Mouse (Mus musculus): ENCODE measurements around the gene Ankrd61. TPM values are rescaled to one million over a fixed set of nuclear protein-coding genes. Genes with fewer than 3 reads are reported as not detected.

Gene Ankrd61
- polyA plus RNA-seq, 1 experiment from 2014 or later: 0.22 TPM

GRCm38 (mm10) chr5:143892255-143892886, 5.1 kb downstream of the Ankrd61 start:
- Histone ChIP-seq H3K9me3 (replicated peaks) (no peaks in the 10 kb centered on the region), H3K4me3 (no peak overlapping the region), H3K9ac (no peak overlapping the region), H3K27me3 (replicated peaks) (no peaks in the 10 kb centered on the region), H3K4me2 (no peak overlapping the region), H3K4me1 (replicated peaks) (0 out of 2 replicates have a peak, but pooled peaks cover 6% of the 10 kb centered on the region), H3K36me3 (peaks cover 79% of the 10 kb centered on the region), H3K27ac (ENCODE audit: poor library complexity, severe bottlenecking) (no peak overlapping the region)
- WGBS: 37% methylated on average over 9 of the region's 9 CpGs
- no peak for ATAC-seq (ENCODE audit: insufficient number of reproducible peaks, low FRiP score)

- Histone ChIP-seq H3K4me2 (no peak overlapping the region), H3K9ac (no peak overlapping the region), H3K4me1 (replicated peaks) (0 out of 2 replicates have a peak, but pooled peaks cover 6% of the 10 kb centered on the region), H3K9me3 (replicated peaks) (no peaks in the 10 kb centered on the region), H3K4me3 (no peak overlapping the region), H3K27me3 (replicated peaks) (no peaks in the 10 kb centered on the region), H3K27ac (ENCODE audit: poor library complexity, severe bottlenecking) (no peak overlapping the region), H3K36me3 (peaks cover 83% of the 10 kb centered on the region)
- 66% methylated on average over 6 of the region's 6 CpGs for WGBS
- no peak for ATAC-seq (ENCODE audit: insufficient number of reproducible peaks, low FRiP score)
These were observed 6.7 kb downstream of the Ankrd61 start for GRCm38 (mm10) chr5:143890741-143891140.

GRCm38 (mm10) chr5:143885274-143885673, 12.2 kb downstream of the Ankrd61 start:
- ATAC-seq (ENCODE audit: insufficient number of reproducible peaks, low FRiP score): no peak
- 76% methylated on average over 3 of the region's 3 CpGs for WGBS
- H3K36me3 ChIP-seq: peaks cover 91% of the 10 kb centered on the region

GRCm38 (mm10) chr5:143874571-143874970, 22.9 kb downstream of the Ankrd61 start:
- Histone ChIP-seq H3K9ac (no peak overlapping the region), H3K27me3 (replicated peaks) (no peaks in the 10 kb centered on the region), H3K4me1 (replicated peaks) (no peaks in the 10 kb centered on the region), H3K27ac (ENCODE audit: poor library complexity, severe bottlenecking) (no peak overlapping the region), H3K9me3 (replicated peaks) (no peaks in the 10 kb centered on the region), H3K4me3 (no peak overlapping the region), H3K4me2 (no peak overlapping the region), H3K36me3 (peaks cover 73% of the 10 kb centered on the region)
- WGBS: 59% methylated on average over 4 of the region's 4 CpGs
- no peak for ATAC-seq (ENCODE audit: insufficient number of reproducible peaks, low FRiP score)

More at GRCm38 (mm10) chr5:143885274-143885673, 12.2 kb downstream of the Ankrd61 start:
- H3K27me3 ChIP-seq (replicated peaks): no peaks in the 10 kb centered on the region
- H3K27ac ChIP-seq (ENCODE audit: poor library complexity, severe bottlenecking): no peak overlapping the region
- no peak overlapping the region for H3K4me3 ChIP-seq
- no peaks in the 10 kb centered on the region for H3K9me3 ChIP-seq (replicated peaks)
- no peaks in the 10 kb centered on the region for H3K4me1 ChIP-seq (replicated peaks)
- no peak overlapping the region for H3K4me2 ChIP-seq
- H3K9ac ChIP-seq: no peak overlapping the region

- H3K9me3 ChIP-seq (replicated peaks): no peaks in the 10 kb centered on the region
- peaks cover 47% of the 10 kb centered on the region for H3K36me3 ChIP-seq
- 87% methylated on average over 11 of the region's 11 CpGs for WGBS
These were observed 25.8 kb downstream of the Ankrd61 start for GRCm38 (mm10) chr5:143871547-143872169.

More at GRCm38 (mm10) chr5:143871547-143872169, 25.8 kb downstream of the Ankrd61 start:
- no peak overlapping the region for H3K4me3 ChIP-seq
- no peaks in the 10 kb centered on the region for H3K27me3 ChIP-seq (replicated peaks)
- no peak overlapping the region for H3K9ac ChIP-seq
- no peak overlapping the region for H3K27ac ChIP-seq (ENCODE audit: poor library complexity, severe bottlenecking)
- ATAC-seq (ENCODE audit: insufficient number of reproducible peaks, low FRiP score): no peak
- H3K4me2 ChIP-seq: no peak overlapping the region
- H3K4me1 ChIP-seq (replicated peaks): no peaks in the 10 kb centered on the region

Other genes starting within 250 kb of the Ankrd61 start
- 17.6 and 19.4 TPM in 2 replicates for gene Usp42, start 165.4 kb downstream of the Ankrd61 start, polyA plus RNA-seq (2016; fragmentation: Nextera tagmentation; extraction: Ambion mirVana)
- gene Eif2ak1, start 79.9 kb downstream of the Ankrd61 start, polyA plus RNA-seq (2016; fragmentation: Nextera tagmentation; extraction: Ambion mirVana): 35.0 and 35.4 TPM in 2 replicates
- gene Aimp2, start 12.2 kb upstream of the Ankrd61 start, polyA plus RNA-seq (2016; fragmentation: Nextera tagmentation; extraction: Ambion mirVana): 85.9 and 86.6 TPM in 2 replicates
- gene Pms2, start 12.3 kb upstream of the Ankrd61 start, polyA plus RNA-seq (2016; fragmentation: Nextera tagmentation; extraction: Ambion mirVana): 24.2 and 25.1 TPM in 2 replicates
- 0.33 and 0.55 TPM in 2 replicates for gene Gm42421, start 30.5 kb upstream of the Ankrd61 start, polyA plus RNA-seq (2016; fragmentation: Nextera tagmentation; extraction: Ambion mirVana)
- 1.0 and 1.3 TPM in 2 replicates for gene Rsph10b, start 35.4 kb upstream of the Ankrd61 start, polyA plus RNA-seq (2016; fragmentation: Nextera tagmentation; extraction: Ambion mirVana)
- gene Ccz1, start 117.2 kb upstream of the Ankrd61 start, polyA plus RNA-seq (2016; fragmentation: Nextera tagmentation; extraction: Ambion mirVana): 59.1 and 59.3 TPM in 2 replicates
- gene Ocm, start 129.0 kb upstream of the Ankrd61 start, polyA plus RNA-seq (2016; fragmentation: Nextera tagmentation; extraction: Ambion mirVana): not detected in 2 replicates
- gene Lmtk2, start 202.8 kb upstream of the Ankrd61 start, polyA plus RNA-seq (2016; fragmentation: Nextera tagmentation; extraction: Ambion mirVana): 6.9 and 7.6 TPM in 2 replicates

All from heart, embryonic 12.5 days (tissue).